Mouse (Mus musculus) spleen, adult 2 months (tissue): Measurements from ENCODE around the gene Hmgcs1.

Experiments used
- CTCF ChIP-seq: fragments of 200-500 bp; IDR thresholded peaks from 2 replicates; pipeline ENCODE4 v1.5.1; 2011; ENCODE audit warnings: mild to moderate bottlenecking, inconsistent platforms; ENCODE audit not compliant: insufficient read depth, insufficient read length, insufficient replicate concordance; ENCODE audit errors: extremely low read depth
- POLR2A ChIP-seq: fragments of 200-500 bp; IDR thresholded peaks from 2 replicates; pipeline ENCODE4 v1.6.1; 2011; ENCODE audit warnings: low read depth, low read length, inconsistent platforms

GRCm38 (mm10) chr13:119731448-119731847 is 41.3 kb downstream of the Hmgcs1 start:
- TF ChIP-seq POLR2A (no peak), CTCF (no peak)
